Mouse (Mus musculus) left cerebral cortex, postnatal 36 days (tissue): ENCODE measurements around the gene Dis3l2. TPM values are rescaled to one million over a fixed set of nuclear protein-coding genes. Genes with fewer than 3 reads are reported as not detected.

Experiments
- DNase-seq, 2 experiments: peaks; one replicate each; pipeline ENCODE4 v3.0.0; 2021 to 2022; ENCODE audit warnings: low spot score in 2 of 2, mixed read lengths in 1 of 2
- intact Hi-C: fragments of 180-260 bp; cut with DNase I; formaldehyde crosslinking; loops from one replicate; pipeline ENCODE4 v1.15.1; 2025
- total RNA-seq, 2 experiments: library from RNA; stranded (reverse); gene quantifications; 2 replicates each; pipeline ENCODE4 v1.2.3; 2021

The Dis3l2 gene
- total RNA-seq, 2 experiments from 2014 or later: 27.2 to 28.4 TPM

DNA sequence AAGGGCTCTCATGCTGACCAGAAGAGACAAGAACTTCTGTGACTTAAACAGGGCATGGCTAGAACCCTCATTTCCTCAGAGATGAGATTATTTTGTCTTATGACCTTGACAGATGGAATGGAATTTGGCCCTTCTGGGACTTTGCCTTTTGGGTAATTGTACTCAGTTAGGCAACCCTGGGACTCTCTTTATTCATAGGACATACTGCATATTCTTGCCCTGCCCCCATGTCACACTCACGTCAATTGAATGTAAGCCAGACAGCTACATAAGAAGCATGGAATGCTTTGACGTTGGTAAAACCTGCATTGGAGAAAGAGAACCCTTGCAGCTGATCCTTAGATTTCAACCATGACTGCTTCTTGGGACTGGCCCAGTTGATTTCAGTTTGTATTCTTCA, 294.4 kb downstream of the Dis3l2 start:
- DNase-seq: no peak
- intact Hi-C loops: no loop called here

DNA sequence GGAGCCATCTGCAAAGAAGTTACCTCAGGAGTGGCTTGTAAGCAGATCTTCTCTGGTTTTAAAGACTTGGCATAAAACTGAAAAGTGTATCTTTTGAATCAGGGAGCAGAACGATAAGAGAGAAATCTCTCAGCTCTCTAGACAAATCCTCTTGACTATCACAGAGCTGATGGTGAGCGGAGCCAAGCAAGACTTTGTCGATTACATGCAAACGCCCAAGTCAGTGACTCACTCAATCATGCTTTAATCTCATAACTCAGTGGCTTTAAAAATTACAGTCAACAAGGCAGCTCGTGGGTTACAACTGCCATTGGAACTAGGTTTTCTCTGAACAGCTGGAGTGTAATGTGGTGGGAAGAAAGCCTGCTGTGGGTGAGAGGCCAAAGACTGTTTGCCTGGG, 297.8 kb downstream of the Dis3l2 start:
- intact Hi-C loops: no loop called here
- DNase-seq: no peak

DNA sequence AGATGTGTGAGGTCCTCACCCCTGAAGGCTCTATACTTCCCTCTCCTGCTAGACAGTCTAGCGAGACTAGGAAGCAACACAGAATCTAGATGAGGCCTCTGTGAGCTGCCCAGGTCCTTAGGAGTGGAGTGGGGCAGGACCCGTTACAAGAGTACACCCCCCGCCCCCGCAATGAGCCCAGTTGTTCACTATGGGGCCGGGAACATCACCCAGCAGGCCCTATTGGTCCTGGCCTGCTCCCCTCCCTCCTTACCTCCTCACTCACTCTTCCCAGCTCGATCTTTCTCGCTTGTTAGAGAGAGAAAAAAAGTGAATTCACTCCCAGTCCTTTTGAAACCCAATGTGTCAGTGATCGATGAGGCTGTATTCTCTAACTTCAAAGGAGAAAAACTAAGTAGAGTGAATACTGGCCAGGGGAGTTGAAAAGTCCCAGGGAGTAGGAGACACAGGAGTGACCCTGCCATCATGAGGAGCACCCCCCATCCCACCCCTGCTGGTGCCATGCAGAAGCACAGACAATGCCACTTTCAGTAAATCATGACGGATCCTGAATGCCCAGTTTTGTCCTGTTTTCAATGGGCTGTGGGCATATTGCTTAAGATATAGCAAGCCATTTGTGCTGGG, 299.0 kb downstream of the Dis3l2 start:
- DNase-seq: no peak
- intact Hi-C loops: no loop called here

DNA sequence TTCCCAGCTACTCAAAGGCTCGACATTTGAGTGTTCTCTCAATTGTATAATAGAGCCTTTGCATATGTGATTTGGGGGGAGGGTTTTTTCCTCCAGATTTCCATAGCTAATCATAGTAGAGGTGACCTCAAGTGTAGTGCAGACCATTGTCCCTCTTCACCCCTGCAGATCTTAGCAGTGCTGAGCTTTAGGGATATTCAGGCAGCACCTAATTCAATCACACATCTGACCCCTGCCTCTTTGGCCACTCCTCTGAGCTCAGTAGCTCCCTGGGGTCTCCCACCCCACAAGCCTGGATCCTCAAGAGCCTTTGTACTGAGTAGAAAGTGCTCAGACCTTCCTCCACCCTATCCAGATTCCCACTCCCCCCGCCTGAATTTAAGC, 299.6 kb downstream of the Dis3l2 start:
- no peak for DNase-seq

DNA sequence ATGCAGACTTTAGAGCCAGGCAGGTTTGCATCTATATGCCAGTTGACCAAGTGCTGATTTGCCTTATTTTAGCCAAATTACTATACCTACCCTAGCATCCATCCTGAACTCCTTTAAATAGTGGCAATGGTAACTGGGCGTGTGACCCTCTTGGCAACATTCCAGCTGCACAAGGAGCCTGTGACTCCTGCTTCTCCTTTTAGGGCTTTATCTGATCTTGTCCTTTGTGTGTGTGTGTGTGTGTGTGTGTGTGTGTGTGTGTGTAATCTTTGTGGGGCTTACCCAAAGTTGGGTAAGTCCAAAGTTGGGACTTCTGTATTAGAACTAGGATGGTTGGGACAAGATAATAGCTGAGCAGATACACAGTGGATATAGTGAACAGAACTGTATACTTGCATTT, 302.8 kb downstream of the Dis3l2 start:
- DNase-seq: no peak
- intact Hi-C loops: no loop called here

More for the DNA sequence above, 299.6 kb downstream of the Dis3l2 start:
- intact Hi-C loops: no loop called here

DNA sequence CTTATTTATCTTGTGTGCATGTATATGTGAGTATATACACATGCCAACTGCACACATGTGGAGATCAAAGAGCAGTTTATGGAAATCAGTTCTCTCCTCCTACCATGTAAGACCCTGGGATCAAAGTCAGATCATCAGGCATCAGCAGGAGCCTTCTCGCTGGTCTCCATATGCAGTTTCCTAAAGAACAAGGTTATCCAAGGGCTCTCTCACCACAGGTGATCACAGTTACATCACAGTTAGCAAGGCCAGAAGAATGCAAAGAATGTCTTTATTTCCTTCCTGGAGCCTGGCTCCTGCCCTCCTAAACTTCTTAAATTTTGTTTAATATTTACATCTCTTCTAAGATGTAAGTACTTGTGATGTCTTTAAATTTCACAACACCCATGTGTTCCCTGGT, 304.6 kb downstream of the Dis3l2 start:
- no peak for DNase-seq
- intact Hi-C loops: no loop called here

DNA sequence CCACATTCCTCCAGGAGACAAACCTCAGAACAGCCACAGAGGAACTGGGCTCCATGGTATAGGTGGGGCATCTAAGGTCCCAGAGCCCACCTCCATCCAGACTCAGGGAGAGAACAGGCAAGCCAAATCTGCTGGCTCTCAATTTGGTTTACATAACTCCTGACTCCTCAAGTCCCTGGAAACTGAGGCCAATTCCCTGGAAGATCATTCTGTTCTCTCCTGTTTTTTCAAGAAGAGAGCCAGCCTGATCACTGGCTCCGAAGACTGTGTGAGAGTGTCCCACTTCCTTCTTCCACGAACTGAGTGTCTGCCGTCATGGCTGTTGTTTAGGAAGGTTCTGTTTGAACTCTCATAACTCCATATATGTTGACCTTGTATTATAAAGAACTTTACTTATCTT, 305.5 kb downstream of the Dis3l2 start:
- intact Hi-C loops: no loop called here
- DNase-seq: no peak

DNA sequence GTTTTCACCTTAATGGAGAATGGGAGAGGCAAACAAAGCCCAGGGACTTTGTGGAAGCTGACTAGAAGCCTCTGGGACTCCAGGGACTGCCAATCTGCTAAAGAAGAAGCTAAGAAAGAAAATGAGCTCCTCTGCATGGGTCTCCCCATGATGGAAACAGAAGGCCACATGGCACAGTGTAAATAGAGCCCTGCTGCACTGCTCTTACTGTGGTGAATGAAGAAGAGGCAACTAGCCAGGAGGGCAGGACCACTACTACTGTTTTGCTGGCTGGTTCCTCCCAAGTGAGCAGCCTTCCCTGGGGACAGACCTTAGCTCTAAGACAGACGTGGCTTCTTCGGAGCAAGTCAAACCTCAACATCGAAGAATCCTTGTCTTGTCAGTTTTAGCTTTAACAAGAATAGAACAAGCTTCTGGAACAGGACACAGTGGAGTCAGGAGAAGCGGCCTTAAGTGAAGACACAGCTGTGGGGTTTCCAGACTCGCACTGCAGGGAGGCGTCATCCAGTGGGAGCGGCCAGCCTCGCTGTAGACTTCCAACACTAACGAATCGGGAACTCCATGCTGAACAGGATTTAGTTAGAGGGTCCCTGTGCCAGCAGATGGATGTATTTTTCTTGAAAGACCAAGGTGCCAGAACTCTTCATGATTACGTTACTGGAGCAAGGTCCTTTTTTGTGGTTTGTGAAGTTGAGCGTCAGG, 307.2 kb downstream of the Dis3l2 start:
- intact Hi-C loops: no loop called here
- DNase-seq: peak in 1 of 2 experiments; percentile 29

DNA sequence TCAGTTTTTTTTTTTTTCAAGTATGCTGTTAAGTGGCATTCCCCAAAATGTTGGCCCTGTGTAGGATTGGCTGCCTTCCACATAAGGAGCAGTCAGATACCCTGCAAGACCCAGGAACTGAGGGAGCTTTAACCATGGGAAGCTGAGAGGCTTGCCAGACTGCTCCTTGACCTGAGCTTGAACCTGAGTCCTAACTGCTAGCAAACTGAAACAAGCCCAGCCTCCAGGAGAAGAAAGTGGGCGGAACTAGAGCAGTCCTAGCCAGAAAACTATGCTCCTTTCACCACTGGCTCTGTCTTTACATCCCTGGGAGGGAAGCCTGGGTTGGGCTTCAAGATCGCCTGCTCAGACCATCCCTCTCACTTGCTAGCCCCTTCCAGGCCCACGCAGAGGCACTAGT, 308.1 kb downstream of the Dis3l2 start:
- intact Hi-C loops: no loop called here
- DNase-seq: no peak

DNA sequence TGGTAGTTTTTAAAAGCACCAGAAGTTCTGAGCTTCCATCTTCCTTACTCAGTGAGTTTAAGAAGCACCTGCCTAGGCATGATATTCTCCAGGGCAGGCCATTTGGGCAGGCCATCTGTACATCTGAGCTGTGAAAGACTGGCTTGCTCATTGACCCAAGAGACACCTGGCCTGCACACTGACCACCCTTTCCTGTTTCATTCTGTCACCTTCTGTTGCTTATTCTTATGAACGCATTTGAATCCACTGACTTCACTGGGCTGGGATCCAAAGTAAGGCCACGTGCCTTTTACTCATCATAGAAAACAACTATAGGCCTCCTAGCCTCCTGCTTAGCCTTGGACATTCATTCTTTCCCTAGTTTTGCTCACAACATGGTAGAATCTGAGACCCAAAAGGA, 309.0 kb downstream of the Dis3l2 start:
- intact Hi-C loops: no loop called here
- no peak for DNase-seq

DNA sequence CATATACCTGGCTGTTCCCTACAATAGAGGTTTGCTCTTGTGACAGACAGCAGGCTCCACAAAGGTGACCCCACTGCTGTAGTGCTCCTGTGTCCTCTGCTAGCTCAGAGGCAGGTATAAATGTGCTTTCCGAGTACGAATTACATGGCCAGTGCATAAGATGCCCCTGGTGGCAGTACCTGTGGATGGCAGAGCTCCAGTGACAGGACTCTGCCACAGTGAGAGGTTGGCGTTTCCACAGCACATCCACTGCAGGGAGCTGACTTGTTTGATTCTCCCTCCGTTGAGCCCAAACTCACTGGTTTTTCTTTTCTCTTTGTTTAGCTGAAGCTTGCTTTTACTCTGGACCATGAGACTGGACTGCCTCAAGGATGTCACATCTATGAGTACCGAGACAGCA, 317.1 kb downstream of the Dis3l2 start:
- no peak for DNase-seq
- intact Hi-C loops: no loop called here

DNA sequence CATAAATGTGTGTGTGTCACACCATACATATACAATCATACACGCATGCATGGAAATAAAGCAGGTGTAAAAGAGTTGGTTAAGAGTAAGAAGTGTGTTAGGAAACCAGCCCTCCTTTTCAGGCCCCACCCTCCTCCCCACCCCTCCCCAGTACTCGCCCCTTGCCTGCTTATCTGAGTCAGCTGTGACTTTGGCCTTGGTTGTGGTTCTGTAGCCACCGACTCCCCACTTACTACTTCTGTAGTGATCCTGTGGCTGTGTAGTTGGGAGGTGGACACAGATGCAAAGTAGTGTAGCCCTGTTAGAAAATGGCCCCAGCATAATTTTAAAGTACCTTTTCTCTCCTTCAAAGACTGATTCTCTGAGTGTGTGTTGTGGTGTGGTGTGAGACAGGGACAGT, 318.0 kb downstream of the Dis3l2 start:
- DNase-seq: no peak
- intact Hi-C loops: no loop called here

DNA sequence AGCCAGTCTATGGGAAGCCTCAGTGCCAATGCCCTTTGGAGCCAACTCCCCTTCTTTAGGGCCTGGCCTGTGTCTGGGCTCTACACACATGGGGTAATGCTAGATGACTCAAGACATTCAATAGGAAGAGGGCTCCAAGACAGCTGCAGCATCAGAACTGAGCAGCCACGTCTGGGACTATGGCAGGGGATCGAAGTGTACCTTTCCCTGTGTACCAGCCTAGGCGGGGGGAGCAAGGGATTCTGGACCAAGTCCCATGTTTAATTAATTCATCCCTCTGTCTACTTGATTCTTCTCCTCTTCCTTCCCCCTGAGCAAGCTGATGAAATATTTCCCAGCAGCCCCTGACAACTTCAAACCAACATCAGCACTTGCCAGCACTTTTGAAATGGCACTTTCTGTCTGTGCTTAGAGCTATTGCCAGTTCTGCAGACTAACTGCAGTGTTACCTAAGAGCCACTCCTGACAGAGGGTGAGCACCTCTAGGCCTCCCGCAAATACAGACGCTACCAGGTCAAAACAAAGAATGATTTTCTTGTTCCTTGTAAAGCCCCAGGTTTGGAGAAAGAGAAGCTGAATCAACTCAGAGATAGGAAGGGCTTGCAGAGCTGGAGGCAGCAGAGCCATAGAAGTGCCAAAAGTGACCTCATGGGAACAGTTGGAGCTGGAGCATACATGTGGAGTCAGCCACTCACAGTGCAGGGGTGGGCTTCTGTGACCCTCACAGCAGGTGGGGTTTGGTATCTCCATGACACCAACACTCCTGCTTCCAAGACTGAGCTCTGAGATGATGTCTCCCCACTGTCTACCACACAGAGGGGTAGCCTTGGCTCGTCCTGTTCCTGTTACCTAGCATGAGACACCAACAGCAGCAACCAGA, 319.9 kb downstream of the Dis3l2 start:
- DNase-seq: no peak
- intact Hi-C loops: no loop called here

DNA sequence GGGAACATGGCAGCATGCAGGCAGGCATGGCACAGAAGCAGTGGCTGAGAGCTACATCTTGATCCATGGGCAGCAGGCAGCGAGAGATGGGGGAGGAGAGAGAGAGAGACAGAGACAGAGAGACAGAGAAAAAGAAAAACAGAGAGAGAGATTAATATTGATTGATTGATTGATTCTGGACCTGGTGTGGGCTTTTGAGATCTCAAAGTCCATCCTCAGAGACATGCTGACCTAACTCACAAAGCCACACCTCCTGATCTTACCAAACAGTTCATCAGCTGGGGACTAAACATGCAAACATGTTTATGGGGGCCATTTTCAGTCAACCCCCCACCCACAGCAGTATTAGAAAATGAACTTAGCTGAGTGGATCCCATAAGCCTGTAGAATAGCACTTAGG, 321.4 kb downstream of the Dis3l2 start:
- intact Hi-C loops: no loop called here
- no peak for DNase-seq

DNA sequence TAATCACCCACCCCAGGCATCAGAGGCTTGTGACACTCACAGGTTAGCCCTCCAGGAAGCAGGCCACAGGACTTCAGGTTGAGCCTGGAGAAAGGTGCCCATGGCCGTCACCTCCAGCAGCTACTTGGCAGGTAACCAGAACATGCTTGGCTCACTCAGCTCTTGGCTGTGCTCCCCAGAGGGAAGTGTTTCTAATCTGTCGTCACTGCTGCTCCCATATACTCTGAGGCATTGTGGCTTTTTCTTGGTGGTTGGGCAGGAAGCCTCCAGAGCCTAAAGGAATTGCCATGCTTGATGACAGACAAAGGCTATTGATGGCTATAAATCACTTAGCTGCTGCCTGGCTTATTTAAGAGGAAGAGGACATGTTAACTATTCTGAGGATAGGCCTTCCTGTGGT, 325.2 kb downstream of the Dis3l2 start:
- intact Hi-C loops: no loop called here
- no peak for DNase-seq

DNA sequence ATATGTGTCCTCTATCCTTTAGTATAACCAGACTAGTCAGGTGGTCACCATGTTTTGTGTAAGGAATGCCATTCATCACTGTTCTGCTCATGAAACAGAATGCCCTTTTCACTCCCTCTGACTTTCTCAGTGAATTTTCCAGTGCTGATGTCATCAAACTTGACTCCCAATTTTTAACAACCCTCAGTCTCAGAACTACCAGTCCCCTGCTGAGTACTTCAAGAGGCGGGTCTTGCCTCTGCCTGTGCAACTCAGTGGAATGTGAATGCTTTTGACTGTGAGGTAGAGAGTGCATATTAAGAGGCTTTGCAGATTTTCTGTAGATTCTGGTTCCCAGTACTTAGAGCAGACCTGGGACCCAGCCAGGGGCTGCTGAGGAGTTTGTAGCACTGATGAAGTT, 327.0 kb downstream of the Dis3l2 start:
- DNase-seq: no peak
- intact Hi-C loops: no loop called here

DNA sequence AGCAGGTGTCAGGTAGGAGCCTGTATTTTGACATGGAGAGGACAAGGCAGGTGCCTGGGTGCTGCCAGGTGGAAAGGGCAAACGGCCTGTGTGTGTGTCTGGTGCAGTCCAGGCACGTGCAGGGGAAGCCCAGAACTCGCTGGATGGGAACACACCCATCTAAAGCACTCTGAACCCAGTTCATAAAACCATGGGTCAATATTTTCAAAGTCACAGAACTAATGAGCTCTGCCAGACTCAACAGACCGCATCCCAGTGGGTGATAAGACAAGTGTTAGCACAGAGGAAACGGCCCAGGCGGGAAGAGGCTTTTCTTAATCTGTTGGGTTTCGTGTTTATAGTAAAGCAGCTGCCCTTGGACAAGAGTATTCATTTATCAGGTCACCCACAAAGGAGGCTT, 328.9 kb downstream of the Dis3l2 start:
- intact Hi-C loops: no loop called here
- DNase-seq: no peak

DNA sequence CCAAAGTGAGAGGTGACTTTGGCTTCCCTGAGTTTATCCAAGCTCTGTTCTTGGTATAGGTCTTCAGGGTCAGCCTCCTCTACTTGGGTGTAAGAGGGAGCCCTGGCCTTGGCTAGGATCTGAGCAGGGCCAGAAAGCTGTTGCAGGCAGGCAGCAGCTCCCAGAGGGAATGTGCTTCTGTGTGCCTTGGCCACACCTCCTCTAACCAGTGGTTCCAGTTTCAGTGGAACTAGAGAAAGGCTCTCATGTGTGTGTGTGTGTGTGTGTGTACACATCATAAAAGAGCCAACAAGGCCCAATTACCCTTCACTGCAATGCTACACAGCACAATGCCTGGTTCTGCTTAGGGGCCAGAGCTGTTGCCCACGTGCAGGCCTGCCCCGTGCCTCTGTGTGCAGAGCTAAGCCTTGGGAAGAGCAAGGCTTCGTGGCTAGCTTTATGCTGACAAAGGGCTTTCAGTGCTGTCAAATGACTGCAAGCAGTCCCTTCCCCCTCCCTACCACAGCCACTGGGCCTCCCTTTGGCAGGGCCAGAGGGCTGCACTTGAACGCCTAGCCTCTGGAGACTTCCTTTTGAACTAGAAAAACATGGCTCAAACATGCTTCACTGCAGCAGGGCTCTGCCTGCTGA, 332.0 kb downstream of the Dis3l2 start:
- intact Hi-C loops: no loop called here
- no peak for DNase-seq

DNA sequence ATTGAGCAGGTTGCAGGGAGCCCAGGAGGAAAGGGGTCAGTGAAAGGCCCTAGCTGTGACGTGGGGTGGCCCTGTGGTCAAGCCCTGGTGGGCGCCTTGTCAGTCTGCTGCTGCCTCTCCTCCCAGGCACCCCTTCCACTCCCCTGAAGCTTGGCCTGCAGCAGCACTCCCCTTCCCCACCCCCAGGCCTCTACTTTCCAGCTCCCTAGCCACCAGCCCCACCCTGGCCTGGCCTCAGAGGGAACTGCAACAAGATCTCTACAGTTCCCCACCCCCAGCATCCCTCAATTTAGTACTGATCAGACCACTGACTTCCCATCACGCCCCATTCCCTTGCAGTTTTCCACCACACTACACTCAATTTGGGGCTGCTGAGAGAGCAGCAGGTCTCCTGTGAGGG, 332.7 kb downstream of the Dis3l2 start:
- intact Hi-C loops: no loop called here

DNA sequence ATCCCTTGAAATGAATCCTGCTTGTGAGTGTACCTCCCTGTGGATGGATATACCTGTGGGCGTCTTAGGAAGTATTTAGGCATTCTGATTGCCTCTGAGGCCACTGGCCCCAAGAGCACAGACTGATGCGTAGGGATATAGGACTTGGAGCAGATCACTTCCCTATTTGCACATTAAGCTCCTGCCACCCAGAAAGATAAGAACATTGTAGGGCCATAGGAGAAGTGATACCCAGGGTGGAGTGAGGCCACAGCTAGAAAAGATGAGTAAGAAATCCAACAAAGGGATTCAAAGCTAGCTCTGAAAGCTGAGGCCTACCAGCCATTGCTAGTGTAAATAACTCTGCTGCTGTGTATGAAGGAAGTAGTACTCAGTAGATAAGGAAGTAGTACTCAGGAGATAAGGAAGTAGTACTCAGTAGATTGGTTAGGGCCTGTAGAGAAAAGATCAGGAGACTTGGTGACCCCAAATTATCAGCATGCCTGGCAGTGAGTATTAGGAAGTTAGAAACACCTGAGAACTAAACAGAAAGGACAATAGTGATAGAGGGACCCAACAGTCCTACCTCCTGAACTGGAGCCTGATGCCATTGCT, 335.0 kb downstream of the Dis3l2 start:
- DNase-seq: no peak
- intact Hi-C loops: no loop called here

More for the DNA sequence above, 332.7 kb downstream of the Dis3l2 start:
- DNase-seq: no peak
